Mouse (Mus musculus): Measurements from ENCODE around the gene Smcp.

Smcp gene

DNA sequence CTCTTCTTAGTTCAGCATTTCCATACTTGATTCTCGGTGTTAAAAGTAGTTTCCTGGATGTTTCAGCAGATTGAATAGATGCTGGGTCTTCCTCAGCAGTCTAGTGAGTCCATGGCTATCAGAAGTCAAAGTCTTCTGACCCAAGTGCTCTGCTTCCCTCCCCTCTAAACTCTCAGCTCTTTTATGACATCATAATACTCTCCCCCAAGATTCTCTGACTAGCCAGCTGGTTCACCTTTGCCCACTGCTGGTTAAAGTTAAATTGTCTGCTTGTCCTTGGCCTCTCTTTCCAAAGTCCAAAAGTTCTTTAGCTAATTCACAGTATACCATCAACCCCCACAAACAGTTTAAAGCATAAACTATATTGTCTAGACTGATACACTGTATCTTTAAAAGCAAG, at the start of gene Smcp:
Gene Smcp (minus strand): TSS at position 140 of the 400 bp plus-strand sequence.
- DNase-seq (ENCODE audit: low spot score): no peak

DNA sequence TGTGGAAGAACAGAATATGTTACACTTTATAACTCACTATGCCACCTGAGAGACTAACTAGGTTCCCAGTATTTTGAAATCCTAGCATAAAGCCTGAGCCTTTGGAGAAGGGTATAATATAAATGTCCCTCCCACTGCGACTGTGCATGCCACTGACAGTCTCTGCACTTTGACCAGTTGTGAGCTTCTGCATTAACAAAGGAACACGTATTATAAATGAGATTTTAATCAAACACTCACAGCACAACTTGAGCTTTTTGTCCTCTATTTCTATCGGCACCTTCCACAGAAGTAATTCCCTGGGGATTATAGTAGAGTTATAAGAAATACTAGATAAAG, 49.8 kb upstream of the Smcp start:
- no peak for DNase-seq (ENCODE audit: low spot score)

GRCm38 (mm10) chr3:92637745-92638652, 49.2 kb upstream of the Smcp start:
- no peak for DNase-seq (ENCODE audit: low spot score)

GRCm38 (mm10) chr3:92621560-92621959, 32.8 kb upstream of the Smcp start, which contains the start of gene Lce6a:
Lce6a (minus strand) TSS chr3:92621660.
- no peak for DNase-seq (ENCODE audit: low spot score)

DNA sequence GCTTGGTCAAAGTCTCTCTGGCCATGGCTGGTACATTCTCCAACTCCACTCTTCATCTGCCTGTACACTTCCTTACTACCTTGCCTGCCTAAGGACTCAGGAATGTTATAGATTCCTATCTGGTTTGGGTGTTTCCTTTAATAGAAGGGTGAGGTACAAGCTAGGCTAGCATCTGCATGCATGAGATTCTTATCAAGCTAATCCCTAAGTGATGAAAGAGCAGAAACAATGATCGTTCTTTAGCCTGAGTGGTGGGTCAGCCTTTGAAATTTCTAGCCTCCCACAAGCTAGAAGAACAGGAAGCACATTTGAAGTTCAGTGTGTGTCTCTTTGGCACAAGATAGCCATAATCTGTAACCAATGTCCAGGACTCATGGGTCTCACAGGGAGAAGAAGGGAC, 21.0 kb upstream of the Smcp start:
- no peak for DNase-seq (ENCODE audit: low spot score)

- no peak for DNase-seq (ENCODE audit: low spot score)
Measured at GRCm38 (mm10) chr3:92607392-92607791, 18.6 kb upstream of the Smcp start, which contains the start of gene 2210017I01Rik. 2210017I01Rik (minus strand) TSS chr3:92607492.

DNA sequence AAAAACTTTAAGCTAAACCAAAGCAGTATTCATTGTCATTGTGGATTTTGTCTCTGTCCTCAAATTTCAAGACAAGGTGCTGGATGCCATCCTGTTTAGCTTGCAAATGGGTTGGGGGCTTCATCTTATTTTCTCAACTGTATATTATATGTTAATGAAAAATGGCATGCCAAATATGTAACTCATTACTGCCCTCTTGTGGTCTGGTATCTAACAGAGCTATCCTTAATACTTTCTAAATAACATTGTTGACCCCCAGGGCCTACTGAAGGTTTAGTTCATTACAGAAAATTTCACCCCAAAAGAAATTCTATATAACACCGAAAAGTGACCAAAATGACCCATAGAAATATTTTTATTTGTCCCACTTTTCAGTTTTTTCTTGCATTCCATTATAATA, 13.4 kb upstream of the Smcp start:
- peak; percentile 51 for DNase-seq (ENCODE audit: low spot score)

DNA sequence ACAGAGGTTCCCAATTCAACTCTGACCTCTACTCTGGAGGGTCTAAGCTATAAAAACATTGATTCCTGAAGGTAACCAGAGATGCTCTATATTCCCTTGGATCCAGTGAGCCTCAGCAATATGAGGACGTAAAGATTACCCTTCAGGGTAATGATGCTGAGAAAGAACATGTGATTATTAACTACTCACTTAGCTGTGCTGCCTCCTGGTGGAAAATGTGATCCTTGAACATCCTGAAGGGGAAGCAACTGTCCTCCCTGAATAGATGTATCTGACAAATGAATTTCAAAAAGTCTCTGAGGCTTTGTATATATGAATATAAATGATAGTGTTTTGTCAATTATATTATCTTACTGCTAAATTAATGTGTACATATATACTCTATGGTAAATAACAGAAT, 11.7 kb upstream of the Smcp start:
- peak; percentile 13 for DNase-seq (ENCODE audit: low spot score)

GRCm38 (mm10) chr3:92599973-92600372, 11.2 kb upstream of the Smcp start:
- DNase-seq (ENCODE audit: low spot score): no peak

DNA sequence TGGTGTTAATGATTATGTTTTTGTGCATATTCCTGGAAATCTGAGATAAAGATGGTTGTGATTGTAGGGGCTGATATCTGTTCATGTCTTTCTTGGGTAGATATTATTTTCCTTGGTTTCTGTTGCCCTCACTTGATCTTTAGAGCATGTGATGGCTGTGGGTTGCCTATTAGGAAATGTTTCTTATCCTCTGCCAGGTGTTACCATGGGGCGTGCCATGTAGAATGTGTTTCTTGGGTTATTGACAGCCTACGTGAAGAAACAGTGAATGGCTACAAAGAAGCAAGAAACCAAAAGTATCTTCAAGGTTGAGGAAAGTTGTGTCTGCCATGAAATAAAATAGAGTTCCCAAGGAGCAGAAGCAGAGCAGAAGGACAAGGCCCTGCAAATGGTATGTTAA, 9.6 kb upstream of the Smcp start:
- no peak for DNase-seq (ENCODE audit: low spot score)

GRCm38 (mm10) chr3:92587190-92587589, 1.6 kb downstream of the Smcp start:
- DNase-seq (ENCODE audit: low spot score): no peak

DNA sequence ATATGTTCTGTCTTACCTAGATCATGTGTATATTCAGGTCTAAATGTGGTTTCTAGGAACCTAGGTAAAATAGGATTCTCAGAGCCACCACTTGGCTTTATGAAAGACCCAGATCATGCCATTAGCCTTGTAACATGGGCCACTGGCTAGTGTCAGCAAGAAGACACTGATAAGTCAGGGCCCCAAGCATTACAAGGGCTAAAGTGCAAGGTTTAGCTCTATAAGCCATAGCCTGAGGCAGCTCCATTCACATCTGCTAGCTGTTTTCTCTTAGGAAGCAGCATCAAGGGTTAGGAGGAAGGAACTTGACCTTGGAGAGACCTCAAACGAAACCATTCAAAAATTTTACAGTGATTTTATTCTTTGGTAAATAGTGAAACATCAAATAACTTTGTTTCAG, 3.7 kb downstream of the Smcp start:
- no peak for DNase-seq (ENCODE audit: low spot score)

DNA sequence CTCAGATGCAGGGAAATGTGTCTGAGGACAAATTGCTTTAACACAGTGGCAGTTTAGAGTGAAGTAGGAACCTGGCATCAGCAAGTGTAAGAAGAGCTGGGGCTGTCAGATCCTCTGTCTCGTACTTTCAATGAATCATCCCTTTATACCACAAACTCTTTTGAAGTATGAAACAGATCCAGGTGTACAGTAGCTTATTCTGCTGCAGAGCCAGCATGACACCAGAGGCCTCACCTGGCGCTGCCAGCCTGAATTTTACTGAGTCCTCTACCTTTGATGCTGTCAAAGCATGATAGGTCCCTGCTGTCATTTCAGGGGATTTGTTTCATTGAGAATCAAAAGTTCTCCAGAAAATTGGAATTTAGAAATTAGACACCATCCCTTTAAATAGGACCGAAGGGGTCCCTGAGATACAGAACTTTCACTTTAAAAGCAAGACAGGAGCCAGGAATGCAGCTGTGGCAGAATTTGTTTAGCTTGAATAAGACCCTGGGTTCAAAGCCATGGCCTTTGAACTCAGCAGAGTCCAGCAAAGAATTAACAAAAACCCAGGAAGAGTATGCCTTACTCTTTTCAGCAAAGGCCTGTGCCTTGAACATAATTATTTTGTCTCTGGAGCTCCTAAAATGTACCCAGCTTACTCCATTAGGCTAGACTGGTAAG, 5.5 kb downstream of the Smcp start:
- DNase-seq (ENCODE audit: low spot score): no peak

DNA sequence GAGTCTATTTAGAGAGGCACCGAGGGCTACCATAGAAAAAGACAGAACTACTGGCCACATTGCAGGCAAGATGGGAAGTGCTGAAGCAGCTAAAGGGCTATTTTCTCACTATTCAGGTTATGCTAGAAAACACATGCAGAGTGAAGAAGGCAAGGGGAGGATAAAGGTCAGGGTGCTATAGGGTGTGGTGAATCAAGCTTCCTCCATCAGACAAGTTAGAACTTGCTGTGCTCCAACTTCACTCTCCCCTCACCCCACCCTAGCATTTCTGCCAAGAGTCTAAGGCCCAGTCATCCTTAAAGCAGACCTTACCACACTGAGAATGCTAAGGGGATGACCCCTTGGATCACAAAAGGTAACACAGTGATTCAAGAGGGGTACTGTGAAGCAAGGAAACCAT, 9.3 kb downstream of the Smcp start:
- DNase-seq (ENCODE audit: low spot score): no peak

DNA sequence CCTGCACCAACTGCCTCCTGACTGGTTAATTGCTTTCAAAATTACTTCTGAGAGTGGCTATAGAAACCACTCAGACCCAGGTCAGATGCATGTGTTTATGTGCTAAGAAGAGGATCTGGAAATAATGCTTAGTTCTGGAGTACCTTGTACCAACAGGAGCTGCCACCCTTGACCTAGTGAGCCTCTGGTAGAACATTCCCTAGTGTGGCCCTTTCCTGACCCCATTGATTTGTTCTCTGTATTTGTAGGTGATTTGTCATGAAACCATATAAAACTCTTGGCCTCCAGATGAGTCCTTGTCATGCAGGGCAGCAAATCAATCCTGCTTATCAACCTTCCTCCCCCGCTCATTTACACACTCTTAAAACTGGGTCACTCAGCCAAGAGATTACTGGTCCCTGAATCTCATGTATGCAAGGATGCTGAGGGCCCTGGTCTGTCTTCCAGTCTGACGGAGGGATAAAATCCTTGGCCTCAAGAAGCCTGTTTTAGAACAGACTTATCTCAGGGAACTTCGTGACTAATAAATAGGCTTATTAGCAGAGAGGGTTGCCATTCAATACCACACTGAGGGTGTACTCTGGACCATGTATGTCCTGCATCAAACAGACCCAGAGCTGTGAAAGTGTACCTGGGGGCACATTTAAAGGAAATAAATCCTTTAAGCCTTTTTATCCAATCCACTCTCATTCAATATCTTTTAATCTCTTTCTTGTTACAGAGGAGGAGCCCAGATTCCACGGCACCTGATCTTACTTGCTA, 10.0 kb downstream of the Smcp start:
- no peak for DNase-seq (ENCODE audit: low spot score)

DNA sequence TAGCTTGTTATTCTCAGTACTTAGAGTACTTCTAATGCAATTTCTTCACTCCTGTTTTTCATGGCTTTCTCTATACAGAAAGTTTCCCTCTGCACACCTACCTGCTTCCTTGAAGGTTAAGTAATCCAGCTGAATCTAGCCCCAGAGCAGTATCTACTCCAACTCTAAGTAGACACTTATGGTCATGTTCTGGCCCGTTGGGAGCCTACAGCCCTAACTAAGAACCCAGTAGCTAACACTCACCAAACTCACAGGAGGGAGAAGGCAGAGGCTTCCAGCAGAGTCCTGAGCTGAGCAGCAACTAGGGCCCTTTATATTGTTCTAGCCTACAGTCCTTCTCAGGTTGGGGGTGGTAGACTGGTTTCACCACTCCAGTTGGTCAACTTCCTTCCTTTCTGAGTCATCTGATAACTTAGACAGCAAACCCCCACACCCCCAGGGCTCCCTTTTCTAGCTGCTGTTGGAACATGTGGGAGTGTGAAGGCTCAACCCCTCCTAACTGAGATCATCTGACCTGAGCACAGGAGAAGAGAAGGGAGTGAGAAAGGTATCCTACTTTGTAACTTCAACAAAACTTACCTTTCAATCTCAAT, 15.3 kb downstream of the Smcp start, which contains the start of gene Ivl:
Gene Ivl (minus strand): TSS at position 287 of the 593 bp plus-strand sequence.
- no peak for DNase-seq (ENCODE audit: low spot score)

- no peak for DNase-seq (ENCODE audit: low spot score)
Measured at GRCm38 (mm10) chr3:92572514-92573155, 16.2 kb downstream of the Smcp start.

GRCm38 (mm10) chr3:92568752-92569151, 20.0 kb downstream of the Smcp start:
- DNase-seq (ENCODE audit: low spot score): no peak

DNA sequence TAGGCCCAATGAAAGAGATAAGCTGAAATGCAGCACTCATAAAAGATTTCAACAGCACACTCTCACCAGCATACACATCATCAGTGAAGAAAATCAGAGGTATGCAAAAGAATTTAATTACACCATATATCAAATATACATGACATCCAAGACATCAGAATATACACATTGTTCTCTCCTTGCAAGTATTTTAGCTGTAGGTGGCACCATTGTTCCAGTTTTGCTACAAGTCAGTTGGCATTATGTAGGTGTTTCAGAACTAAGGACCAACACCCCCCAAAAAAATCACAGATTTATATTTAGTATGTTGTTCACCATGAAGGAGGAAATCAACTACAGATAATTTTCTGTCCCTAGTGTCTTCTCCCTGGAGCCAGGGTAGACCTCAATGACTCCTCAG, 23.4 kb downstream of the Smcp start:
- no peak for DNase-seq (ENCODE audit: low spot score)

DNA sequence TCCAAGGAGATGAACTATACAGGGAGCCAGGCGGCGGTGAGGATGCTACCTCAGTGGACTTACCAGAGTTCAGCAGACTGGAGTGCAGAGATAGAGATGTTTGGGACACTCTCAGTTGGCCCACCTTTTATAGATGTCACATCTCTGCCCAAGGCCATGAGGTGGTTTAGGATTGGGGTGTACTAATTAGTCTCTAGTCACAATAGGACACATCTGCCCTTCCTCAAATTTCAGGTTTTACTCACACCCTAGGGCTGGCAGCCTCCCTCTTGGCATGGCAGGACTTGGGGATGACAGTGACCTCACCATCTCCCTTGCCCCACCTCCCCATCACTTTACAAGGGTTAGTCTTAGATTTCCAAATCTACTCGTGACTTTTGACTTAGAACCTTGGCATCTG, 54.4 kb downstream of the Smcp start, which contains the start of gene 2310046K23Rik:
Gene 2310046K23Rik (minus strand): TSS at position 101 of the 400 bp plus-strand sequence.
- DNase-seq (ENCODE audit: low spot score): no peak
